Mouse (Mus musculus) ES-E14 (cell line): Measurements from ENCODE around the gene Otogl. TPM values are rescaled to one million over a fixed set of nuclear protein-coding genes. Genes with fewer than 3 reads are reported as not detected.

Experiments used
- DNase-seq: peaks from one replicate; pipeline ENCODE4 v3.0.0-alpha.2; 2013; ENCODE audit warnings: low read depth, low spot score
- H3K27ac ChIP-seq: 2 replicates; pipeline ENCODE4 v1.5.1; 2012; ENCODE audit warnings: low read depth, mild to moderate bottlenecking, low read length, moderate library complexity, mixed read lengths; ENCODE audit not compliant: poor library complexity, insufficient read depth, severe bottlenecking
- H3K36me3 ChIP-seq: 2 replicates; pipeline ENCODE4 v1.6.1; 2012; ENCODE audit warnings: mild to moderate bottlenecking, low read length, moderate library complexity, mixed read lengths; ENCODE audit not compliant: control insufficient read depth, poor library complexity, insufficient read depth, severe bottlenecking
- H3K4me1 ChIP-seq, 2 experiments: fragments of 150-350 bp in 1 of 2; sonication (generic) in 1 of 2; 2 replicates each; pipeline ENCODE4 v1.6.1; 2012; ENCODE audit warnings: low read length in 2 of 2, mild to moderate bottlenecking in 1 of 2, mixed read lengths in 1 of 2; ENCODE audit not compliant: control insufficient read depth in 2 of 2, insufficient read depth in 2 of 2, poor library complexity in 1 of 2
- H3K4me3 ChIP-seq, 2 experiments: fragments of 150-350 bp in 1 of 2; sonication (generic) in 1 of 2; 2 replicates each; pipeline ENCODE4 v1.5.1; 2012; ENCODE audit warnings: low read length in 2 of 2, low read depth in 1 of 2, mild to moderate bottlenecking in 1 of 2, mixed read lengths in 1 of 2; ENCODE audit not compliant: insufficient read depth in 1 of 2, poor library complexity in 1 of 2, severe bottlenecking in 1 of 2
- H3K9ac ChIP-seq: 2 replicates; pipeline ENCODE4 v1.6.1; 2012; ENCODE audit warnings: low read depth, mild to moderate bottlenecking, low read length, mixed read lengths; ENCODE audit not compliant: poor library complexity, insufficient read depth, severe bottlenecking
- H3K9me3 ChIP-seq: fragments of 150-350 bp; sonication (generic); 2 replicates; pipeline ENCODE4 v1.6.1; 2012; ENCODE audit warnings: low read depth, mild to moderate bottlenecking, low read length; ENCODE audit not compliant: control insufficient read depth, insufficient read depth
- CHD2 ChIP-seq: IDR thresholded peaks from 2 replicates; pipeline ENCODE4 v1.6.1; 2014; ENCODE audit warnings: mild to moderate bottlenecking, low read depth, low read length, inconsistent platforms
- HCFC1 ChIP-seq: IDR thresholded peaks from 2 replicates; pipeline ENCODE4 v1.6.1; 2012; ENCODE audit warnings: low read length, inconsistent platforms, borderline replicate concordance; ENCODE audit not compliant: insufficient read depth
- MAFK ChIP-seq: IDR thresholded peaks from 2 replicates; pipeline ENCODE4 v1.6.1; 2014; ENCODE audit warnings: mild to moderate bottlenecking, low read depth, low read length, inconsistent platforms; ENCODE audit not compliant: insufficient read depth
- ZC3H11A ChIP-seq: IDR thresholded peaks from 2 replicates; pipeline ENCODE4 v1.6.1; 2012; ENCODE audit warnings: low read depth, mild to moderate bottlenecking, inconsistent platforms, low read length, borderline replicate concordance
- ZNF384 ChIP-seq: IDR thresholded peaks from 2 replicates; pipeline ENCODE4 v1.6.1; 2012; ENCODE audit warnings: low read depth, low read length, inconsistent platforms
- in situ Hi-C, 2 experiments: fragments of 600-800 bp; cut with MboI; formaldehyde crosslinking; loops; one replicate each; pipeline ENCODE4 v1.15.1; 2025; ENCODE audit warnings: low sequenced_read_pairs in 2 of 2, inconsistent platforms in 1 of 2; ENCODE audit not compliant: unreplicated experiment in 2 of 2
- total RNA-seq: library from RNA; depleted of rRNA; stranded (reverse); fragments of 300-350 nt; gene quantifications from 2 replicates; pipeline ENCODE4 v1.2.3, GENCODE M21; 2012

The Otogl gene
- total RNA-seq, 1 experiment, result under 0.01 TPM

DNA sequence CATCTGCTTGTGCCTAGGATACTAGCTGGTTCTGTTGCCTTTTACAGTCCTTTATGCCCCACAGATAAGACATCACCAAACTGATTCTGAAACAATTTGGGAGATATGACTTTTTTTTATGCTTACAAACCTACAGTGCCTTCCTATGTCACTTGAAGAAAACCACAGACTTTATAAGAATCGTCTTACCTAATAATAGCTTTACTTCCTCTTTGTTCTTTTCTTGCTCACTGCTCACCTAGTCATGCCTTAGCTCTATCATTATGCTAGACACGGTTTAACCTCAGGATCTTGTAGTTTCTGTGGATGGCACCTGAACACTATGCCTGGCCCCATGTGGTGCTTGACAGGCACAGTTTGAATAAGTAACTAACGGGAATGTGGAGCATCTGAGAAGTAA, 119.4 kb downstream of the Otogl start:
- in situ Hi-C loops, result no loop called here

DNA sequence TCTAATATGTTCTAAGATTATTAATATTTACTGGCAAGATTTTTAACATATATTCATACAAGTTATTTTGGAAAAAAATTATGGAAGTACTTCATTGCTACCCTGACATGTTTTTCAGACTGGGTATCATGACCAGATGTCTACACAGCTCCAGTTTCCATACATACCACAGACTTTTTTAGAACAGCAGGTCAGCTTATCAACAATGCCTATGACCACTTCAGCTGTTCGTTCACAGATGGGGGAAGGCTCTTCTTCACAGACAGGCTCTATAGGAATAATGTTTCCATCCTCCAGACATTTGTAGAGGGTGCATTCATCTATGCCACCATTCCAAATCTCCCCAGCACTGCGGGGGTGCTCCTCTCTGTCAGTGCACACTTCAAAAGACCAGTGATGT, 132.4 kb downstream of the Otogl start:
- Histone ChIP-seq H3K4me1 (no peaks in the 10 kb centered on the region), H3K9ac (no peak overlapping the region), H3K27ac (no peak overlapping the region), H3K36me3 (no peaks in the 10 kb centered on the region), H3K9me3 (no peaks in the 10 kb centered on the region), H3K4me3 (no peak overlapping the region)
- in situ Hi-C loops, result no loop called here
- no peak for TF ChIP-seq ZNF384
- no peak for TF ChIP-seq CHD2
- no peak for TF ChIP-seq HCFC1
- no peak for TF ChIP-seq MAFK
- TF ChIP-seq ZC3H11A, result no peak
- DNase-seq, result no peak

More for the DNA sequence above, 119.4 kb downstream of the Otogl start:
- H3K9me3 ChIP-seq, result no peaks in the 10 kb centered on the region
- H3K4me1 ChIP-seq, result no peaks in the 10 kb centered on the region
- H3K4me3 ChIP-seq, result no peak overlapping the region
- H3K36me3 ChIP-seq, result no peaks in the 10 kb centered on the region
- H3K27ac ChIP-seq, result no peak overlapping the region
- DNase-seq, result no peak
- no peak overlapping the region for H3K9ac ChIP-seq
- no peak for TF ChIP-seq CHD2
- no peak for TF ChIP-seq HCFC1
- no peak for TF ChIP-seq MAFK
- no peak for TF ChIP-seq ZC3H11A
- TF ChIP-seq ZNF384, result no peak

DNA sequence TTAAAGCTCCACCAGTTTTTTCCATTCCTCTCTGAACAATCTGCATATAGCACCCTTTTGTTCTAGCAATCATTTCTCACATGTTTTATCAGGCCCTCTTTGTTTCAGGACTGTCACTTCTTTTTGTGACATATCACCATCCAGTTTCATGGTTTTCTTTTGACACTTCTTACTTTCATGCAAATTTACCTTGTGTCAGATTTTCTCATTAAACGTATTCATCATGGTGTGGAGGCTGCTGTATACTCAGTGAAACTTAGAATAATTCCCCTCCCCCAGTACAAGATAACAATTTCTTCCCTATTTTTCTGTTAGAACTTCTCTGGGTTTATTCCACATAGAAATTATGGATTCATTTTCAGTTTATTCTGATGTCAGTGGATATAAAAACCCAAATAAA, 152.3 kb downstream of the Otogl start:
- no peak overlapping the region for H3K4me3 ChIP-seq
- H3K9me3 ChIP-seq, result no peaks in the 10 kb centered on the region; the same call in 1 of the 2 replicates
- no peak for DNase-seq
- no peak overlapping the region for H3K9ac ChIP-seq
- no peaks in the 10 kb centered on the region for H3K4me1 ChIP-seq
- no peak for TF ChIP-seq MAFK
- no peak for TF ChIP-seq CHD2
- no peak for TF ChIP-seq ZNF384
- no peak for TF ChIP-seq HCFC1
- no peak for TF ChIP-seq ZC3H11A
- in situ Hi-C loops, result no loop called here
- no peak overlapping the region for H3K27ac ChIP-seq
- no peaks in the 10 kb centered on the region for H3K36me3 ChIP-seq

DNA sequence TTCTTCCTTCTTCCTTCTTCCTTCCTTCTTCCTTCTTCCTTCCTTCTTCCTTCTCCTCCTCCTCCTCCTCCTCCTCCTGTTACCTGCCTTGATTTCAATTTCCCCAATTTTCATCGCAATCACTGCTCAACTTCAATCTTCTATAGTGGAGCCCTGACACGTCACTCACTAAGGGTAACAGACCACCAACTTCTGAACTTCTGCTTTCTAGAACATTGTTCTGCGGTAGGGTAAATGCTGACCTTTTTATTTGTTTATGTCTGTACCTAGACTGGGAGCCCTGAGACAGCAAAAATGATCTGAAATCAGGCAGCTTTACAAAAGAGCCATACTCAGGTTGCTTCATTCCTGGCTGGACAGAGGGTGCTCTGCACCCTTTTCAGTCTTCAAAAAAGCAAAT, 158.5 kb downstream of the Otogl start:
- DNase-seq, result no peak
- in situ Hi-C loops, result no loop called here
- Histone ChIP-seq H3K4me3 (no peak overlapping the region), H3K4me1 (no peaks in the 10 kb centered on the region), H3K27ac (no peak overlapping the region), H3K9ac (no peak overlapping the region), H3K9me3 (no peaks in the 10 kb centered on the region; the same call in 1 of the 2 replicates), H3K36me3 (no peaks in the 10 kb centered on the region)
- no peak for TF ChIP-seq ZC3H11A
- TF ChIP-seq HCFC1, result no peak
- no peak for TF ChIP-seq CHD2
- no peak for TF ChIP-seq MAFK
- TF ChIP-seq ZNF384, result no peak
